17 mouse cellular contexts compared by ENCODE assay signal in the genomic region with DNA sequence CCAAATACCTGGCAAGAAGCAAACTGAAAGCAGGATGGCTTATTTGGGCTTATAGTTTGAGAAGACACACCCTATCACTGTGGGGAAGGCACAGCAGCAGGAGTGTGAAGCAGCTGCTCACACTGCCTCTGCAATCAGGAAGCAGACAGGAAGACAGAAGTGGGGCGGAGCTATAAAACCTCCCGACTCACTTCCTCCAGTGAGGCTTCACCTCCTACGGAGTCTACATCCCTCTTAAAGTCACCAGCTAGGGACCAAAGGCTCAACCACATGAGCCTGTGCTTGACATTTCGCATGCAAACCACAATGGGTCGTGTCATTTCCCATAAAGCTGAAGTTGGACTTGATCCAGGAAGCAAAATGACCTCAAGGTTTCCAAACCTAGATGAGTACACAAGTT.
A peak's percentile ranks its signal among the peaks of the same experiment; 100 is the strongest.
DNase-seq lines count a peak whose midpoint lies in the region; ATAC-seq and TF ChIP-seq lines count a peak whose summit lies in the region.
"Had no signal": no experiment of that assay in that cellular context is flagged by ENCODE, and none has a peak within 500 bp of the region (broad histone marks: within the 10 kb centered on the region; RNA-seq: fewer than 3 reads in every experiment).

No protein-coding gene starts in this region.

- TF ChIP-seq CTCF in MEL (IDR thresholded peaks at IDR 0.05 in 2 of 3, conservative IDR thresholded peaks at IDR 0.05 in 1 of 3; ENCODE audit: control insufficient read depth in 1 of 3, insufficient read depth in 1 of 3, low read depth in 2 of 3, low read length in 3 of 3, poor library complexity in 1 of 3, severe bottlenecking in 1 of 3): no peak

- H3K4me3 ChIP-seq in liver, embryonic 11.5 days (ENCODE audit: low read depth, low read length): no peak overlapping the region
- no peak overlapping the region for H3K4me3 ChIP-seq in MEL (ENCODE audit: control insufficient read depth in 1 of 2, insufficient read depth in 1 of 2, low read depth in 2 of 2, low read length in 2 of 2)
- peak overlapping the region; percentile 82 for H3K4me3 ChIP-seq in megakaryocyte, embryonic 14.5 days (replicated peaks)
- H3K4me3 ChIP-seq: embryonic facial prominence, embryonic 12.5 days; heart, embryonic 15.5 days; limb, embryonic 13.5 days had no signal

- ATAC-seq in liver, embryonic 11.5 days (replicated peaks; ENCODE audit: low FRiP score): no peak
- ATAC-seq: midbrain, embryonic 16.5 days had no signal

- TF ChIP-seq POLR2A in MEL (IDR thresholded peaks at IDR 0.05; ENCODE audit: control insufficient read depth in 1 of 2, insufficient read depth in 1 of 2, low read depth in 1 of 2, low read length in 2 of 2, poor library complexity in 1 of 2): no peak

- no peak overlapping the region for H3K4me2 ChIP-seq in liver, embryonic 11.5 days
- H3K4me2 ChIP-seq: embryonic facial prominence, embryonic 12.5 days; heart, embryonic 15.5 days; hindbrain, embryonic 14.5 days; limb, embryonic 13.5 days had no signal

- no peaks in the 10 kb centered on the region for H3K27me3 ChIP-seq in liver, embryonic 11.5 days (replicated peaks; ENCODE audit: control insufficient read depth, insufficient read depth, low read length)
- no peaks in the 10 kb centered on the region for H3K27me3 ChIP-seq in MEL (ENCODE audit: control insufficient read depth in 1 of 2, insufficient read depth in 2 of 2, low read length in 2 of 2)
- no peaks in the 10 kb centered on the region for H3K27me3 ChIP-seq in megakaryocyte, embryonic 14.5 days (replicated peaks)
- H3K27me3 ChIP-seq: embryonic facial prominence, embryonic 12.5 days; heart, embryonic 15.5 days; limb, embryonic 13.5 days had no signal

- H3K9ac ChIP-seq in liver, embryonic 11.5 days (ENCODE audit: low read depth, low read length): no peak overlapping the region
- H3K9ac ChIP-seq in MEL (ENCODE audit: control insufficient read depth, low read depth, low read length, poor library complexity, severe bottlenecking): no peak overlapping the region
- H3K9ac ChIP-seq: embryonic facial prominence, embryonic 12.5 days; heart, embryonic 15.5 days; hindbrain, embryonic 14.5 days; limb, embryonic 13.5 days had no signal

- 42% methylated on average over 5 of the region's 5 CpGs for WGBS in liver, embryonic 11.5 days

- H3K79me2 ChIP-seq in MEL (ENCODE audit: control insufficient read depth, insufficient read depth, low read length, poor library complexity): no peaks in the 10 kb centered on the region

- DNase-seq in liver: peak; percentile 4
- DNase-seq in liver, embryonic 11.5 days (ENCODE audit: low spot score): no peak
- DNase-seq in MEL (ENCODE audit: low read depth, low spot score): peak; percentile 39
- peak; percentile 26 for DNase-seq in thymus, postnatal 25 days
- no peak for DNase-seq in adipocyte (ENCODE audit: low spot score)
- no peak for DNase-seq in cerebellum, postnatal 36 days
- DNase-seq: adrenal gland, adult 8-10 months; cerebellum, adult 9-11 months; gastrocnemius, postnatal 14 days; lung, postnatal 10 days; right cerebral cortex, adult 18-20 months had no signal

- no peak for TF ChIP-seq EP300 in MEL (IDR thresholded peaks at IDR 0.05; ENCODE audit: low read depth in 1 of 2, low read length in 2 of 2)

- no peak overlapping the region for H3K27ac ChIP-seq in liver, embryonic 11.5 days (ENCODE audit: low read depth, low read length)
- no peak overlapping the region for H3K27ac ChIP-seq in MEL (ENCODE audit: control insufficient read depth, low read depth, low read length)
- H3K27ac ChIP-seq: embryonic facial prominence, embryonic 12.5 days; heart, embryonic 15.5 days; hindbrain, embryonic 14.5 days; limb, embryonic 13.5 days had no signal

- H3K9me3 ChIP-seq in liver, embryonic 11.5 days (ENCODE audit: control insufficient read depth, low read length): no peaks in the 10 kb centered on the region
- H3K9me3 ChIP-seq in MEL (replicated peaks; ENCODE audit: insufficient read depth, low read length): no peaks in the 10 kb centered on the region
- peaks cover 13% of the 10 kb centered on the region for H3K9me3 ChIP-seq in megakaryocyte, embryonic 14.5 days
- H3K9me3 ChIP-seq: embryonic facial prominence, embryonic 12.5 days; heart, embryonic 15.5 days; limb, embryonic 13.5 days had no signal

- TF ChIP-seq RAD21 in MEL (IDR thresholded peaks at IDR 0.05; ENCODE audit: low read depth, low read length): no peak

- H3K4me1 ChIP-seq in liver, embryonic 11.5 days (replicated peaks; ENCODE audit: control insufficient read depth, insufficient read depth, low read length): no peaks in the 10 kb centered on the region
- no peaks in the 10 kb centered on the region; a peak in 1 of 4 replicates for H3K4me1 ChIP-seq in MEL (ENCODE audit: control insufficient read depth in 1 of 2, insufficient read depth in 2 of 2, low read length in 2 of 2)
- peaks cover 47% of the 10 kb centered on the region for H3K4me1 ChIP-seq in megakaryocyte, embryonic 14.5 days
- H3K4me1 ChIP-seq: embryonic facial prominence, embryonic 12.5 days; limb, embryonic 13.5 days had no signal

- no peaks in the 10 kb centered on the region for H3K36me3 ChIP-seq in liver, embryonic 11.5 days (ENCODE audit: control insufficient read depth, insufficient read depth, low read length)
- H3K36me3 ChIP-seq in MEL (ENCODE audit: control insufficient read depth in 1 of 2, insufficient read depth in 2 of 2, low read length in 2 of 2): peaks cover 0 to 2% of the 10 kb centered on the region in 2 experiments; a peak in 1 of 4 replicates
- H3K36me3 ChIP-seq in megakaryocyte, embryonic 14.5 days (replicated peaks; ENCODE audit: low read length): no peaks in the 10 kb centered on the region
- H3K36me3 ChIP-seq: embryonic facial prominence, embryonic 12.5 days; heart, embryonic 15.5 days; limb, embryonic 13.5 days had no signal

TF ChIP-seq in MEL, 35 proteins besides CTCF, POLR2A, EP300 and RAD21:
- no peak for TF ChIP-seq SMC3 (IDR thresholded peaks at IDR 0.05; ENCODE audit: low read depth, low read length)
- no peak for TF ChIP-seq MAX (IDR thresholded peaks at IDR 0.05; ENCODE audit: low read length)
- no peak for TF ChIP-seq ZC3H11A (IDR thresholded peaks at IDR 0.05; ENCODE audit: low read depth, low read length)
- TF ChIP-seq JUND (IDR thresholded peaks at IDR 0.05; ENCODE audit: low read depth, low read length): no peak
- TF ChIP-seq BHLHE40 (IDR thresholded peaks at IDR 0.05; ENCODE audit: borderline replicate concordance, low read depth, low read length): no peak
- TF ChIP-seq MXI1 (IDR thresholded peaks at IDR 0.05; ENCODE audit: low read depth, low read length): no peak
- TF ChIP-seq NELFE (IDR thresholded peaks at IDR 0.05; ENCODE audit: low read depth, low read length): no peak
- no peak for TF ChIP-seq POLR2AphosphoS2 (IDR thresholded peaks at IDR 0.05; ENCODE audit: low read length)
- TF ChIP-seq USF2 (IDR thresholded peaks at IDR 0.05; ENCODE audit: borderline replicate concordance in 1 of 2, insufficient read depth in 1 of 2, low read depth in 1 of 2, low read length in 2 of 2): no peak

Comparison
In these comparisons a context has a peak if more than half of its experiments do, and no peak if none do; other contexts are left out.
1. DNase-seq: peak in liver (single experiment), MEL (single experiment) and thymus, postnatal 25 days (single experiment); none in liver, embryonic 11.5 days (single experiment), adipocyte (single experiment) and cerebellum, postnatal 36 days (0 of 2).